Mouse (Mus musculus): ENCODE data around the gene Thrb. TPM values are rescaled to one million over a fixed set of nuclear protein-coding genes. Genes with fewer than 3 reads are reported as not detected.
A peak's percentile ranks its signal among the peaks of the same experiment; 100 is the strongest.
"Not testable (repeated sequence)": the region's sequence is repeated elsewhere in the genome, so short reads cannot be mapped to it uniquely, and the experiment has no call there.

Gene Thrb
- total RNA-seq, 2 experiments from 2014 or later = 78.6 to 85.3 TPM

- peak in 1 of 2 experiments; percentile 20 for DNase-seq (ENCODE audit: low spot score in 2 of 2)
- intact Hi-C loops (cut with DNase I) = no loop called here
Observed at GRCm38 (mm10) chr14:17912573-17913207, 252.6 kb downstream of the Thrb start.

DNA sequence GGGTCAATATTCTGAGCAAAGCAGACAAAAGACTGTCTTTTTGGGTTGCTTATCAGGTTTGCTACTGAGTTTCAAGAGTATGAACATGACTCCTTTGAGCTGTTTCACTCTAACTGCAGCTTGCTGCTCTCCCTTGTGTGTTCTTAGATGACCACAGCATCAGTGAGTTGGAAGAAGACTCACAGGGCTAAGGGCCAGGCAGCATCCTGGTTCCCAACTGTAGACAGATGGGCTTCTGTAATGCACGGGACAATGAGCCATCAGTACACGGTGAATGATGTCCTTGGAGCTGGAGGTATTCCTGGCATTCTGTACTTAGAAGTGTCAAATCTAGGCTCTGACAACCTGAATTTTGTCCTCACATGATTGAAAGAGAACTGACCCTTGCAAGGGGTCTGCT lies 255.5 kb downstream of the Thrb start:
- no peak for DNase-seq (ENCODE audit: low spot score in 2 of 2)
- intact Hi-C loops (cut with DNase I) = no loop called here

- intact Hi-C loops (cut with DNase I) = no loop called here
- DNase-seq (ENCODE audit: low spot score in 2 of 2) = no peak
Observed at GRCm38 (mm10) chr14:17916651-17917050, 256.6 kb downstream of the Thrb start.

GRCm38 (mm10) chr14:17917124-17917763 lies 257.2 kb downstream of the Thrb start:
- no peak for DNase-seq (ENCODE audit: low spot score in 2 of 2)
- intact Hi-C loops (cut with DNase I) = no loop called here

DNA sequence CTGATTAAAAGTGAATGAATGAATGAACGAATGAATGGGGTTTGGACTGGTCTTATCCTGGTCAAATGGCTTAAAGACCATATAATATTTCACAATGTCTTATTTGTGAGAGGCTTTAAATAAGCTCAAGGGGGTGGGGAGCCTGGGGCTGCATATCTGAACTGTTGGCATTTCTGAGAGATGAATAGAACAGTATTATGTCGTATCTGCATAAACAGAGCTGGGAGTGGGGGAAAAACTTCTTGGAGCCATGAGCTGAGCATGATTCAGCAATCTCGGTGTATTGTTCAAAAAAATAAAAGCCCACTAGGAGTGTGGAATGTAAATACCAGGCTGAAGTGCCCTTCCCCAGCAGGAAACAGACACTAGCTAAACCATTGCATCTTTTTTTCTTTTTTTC lies 257.8 kb downstream of the Thrb start:
- intact Hi-C loops (cut with DNase I) = no loop called here
- DNase-seq (ENCODE audit: low spot score in 2 of 2) = no peak

DNA sequence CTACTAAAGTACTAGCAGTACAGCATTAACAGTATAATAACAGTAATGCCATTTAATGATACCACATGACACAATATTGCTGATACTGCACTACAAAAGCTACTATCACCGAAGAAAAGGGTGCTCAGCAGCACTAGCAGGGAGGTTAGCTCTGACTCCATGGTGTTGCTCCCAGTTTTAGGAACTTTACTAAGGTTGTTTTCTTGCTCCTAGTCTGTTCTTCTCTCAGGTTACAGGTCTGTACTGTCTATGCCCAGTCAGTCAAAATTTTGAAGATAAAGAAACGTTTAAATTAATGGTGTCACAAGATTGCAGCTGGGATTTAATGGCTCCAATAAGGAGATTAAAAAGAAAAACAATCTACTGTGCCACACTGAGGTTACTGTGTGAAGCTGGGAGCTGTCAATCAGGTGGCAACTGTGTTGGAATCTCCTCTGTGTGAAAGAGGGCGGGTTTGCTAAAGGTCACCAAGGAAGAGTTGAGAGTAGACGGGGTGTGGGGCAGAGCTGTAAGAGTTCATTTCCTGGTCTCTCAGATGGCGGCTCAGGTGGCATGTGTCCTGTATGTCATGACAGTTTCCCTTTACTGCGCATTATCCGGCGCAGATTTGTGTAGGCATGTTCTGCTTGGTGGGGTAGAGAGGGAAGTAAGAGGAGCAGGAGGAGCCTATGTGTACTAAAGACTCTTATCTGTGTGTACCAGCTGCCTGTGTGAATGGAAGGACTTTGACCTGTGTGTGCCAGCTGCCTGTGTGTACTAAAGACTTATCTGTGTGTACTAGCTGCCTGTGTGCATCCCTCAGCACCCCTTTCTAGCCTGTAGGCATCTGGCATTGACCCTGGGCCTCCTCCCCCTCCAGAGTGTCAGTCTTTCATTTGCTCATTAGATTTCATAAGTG lies 263.0 kb downstream of the Thrb start:
- intact Hi-C loops (cut with DNase I) = no loop called here
- no peak for DNase-seq (ENCODE audit: low spot score in 2 of 2)

- peak; percentile 70 to 92 for DNase-seq (ENCODE audit: low spot score in 2 of 2)
- intact Hi-C loops (cut with DNase I) = loop anchor here (2.0 kb wide), 2 partner anchors 267 to 525 kb away; partner anchors contain the start of gene Thrb
Observed at GRCm38 (mm10) chr14:17927469-17927868, 267.4 kb downstream of the Thrb start.

DNA sequence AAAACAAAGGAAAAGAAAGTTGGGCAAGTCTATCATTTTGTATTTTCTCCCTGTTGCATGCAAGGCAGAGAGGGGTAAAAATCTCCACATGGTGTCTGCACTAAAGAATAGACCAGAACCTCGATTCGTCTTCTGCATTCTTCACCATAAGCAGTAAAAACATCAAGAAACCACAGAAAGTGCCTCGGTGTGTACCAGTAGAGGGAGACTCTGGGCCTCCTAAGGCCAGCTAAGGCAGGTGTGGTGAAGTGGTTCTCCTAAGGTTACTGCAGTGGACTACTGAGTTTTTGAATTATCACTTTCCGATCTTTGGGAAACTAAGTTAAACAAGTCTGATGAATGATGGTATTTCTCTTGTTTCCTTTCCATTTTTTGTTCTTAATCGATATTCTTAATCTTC lies 269.5 kb downstream of the Thrb start:
- intact Hi-C loops (cut with DNase I) = no loop called here
- no peak for DNase-seq (ENCODE audit: low spot score in 2 of 2)

GRCm38 (mm10) chr14:17933475-17933874 lies 273.4 kb downstream of the Thrb start:
- no peak for DNase-seq (ENCODE audit: low spot score in 2 of 2)
- intact Hi-C loops (cut with DNase I) = no loop called here

- peak in 1 of 2 experiments; percentile 29 for DNase-seq (ENCODE audit: low spot score in 2 of 2)
- intact Hi-C loops (cut with DNase I) = not testable (repeated sequence)
Observed at GRCm38 (mm10) chr14:17934779-17935178, 274.7 kb downstream of the Thrb start.

- intact Hi-C loops (cut with DNase I) = no loop called here
- DNase-seq (ENCODE audit: low spot score in 2 of 2) = no peak
Observed at GRCm38 (mm10) chr14:17954038-17954437, 294.0 kb downstream of the Thrb start.

DNA sequence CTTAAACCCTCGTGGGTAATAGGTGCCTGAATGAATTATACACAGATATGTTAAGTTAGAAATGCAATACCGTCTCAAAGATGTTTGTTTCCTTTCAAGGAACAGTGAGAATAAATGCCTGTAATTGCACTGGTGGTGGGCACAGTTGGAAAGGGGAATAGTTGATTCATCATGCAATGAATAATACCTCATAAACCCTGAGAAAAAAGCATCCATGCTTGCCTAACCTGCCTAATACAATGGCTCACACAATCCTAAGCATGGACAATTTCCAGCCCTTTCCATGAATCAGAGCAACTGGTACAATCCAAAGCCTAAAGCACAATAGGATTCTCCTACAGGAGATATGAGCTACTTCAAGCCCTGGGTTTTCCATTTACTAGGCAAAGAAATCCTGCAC lies 299.8 kb downstream of the Thrb start:
- no peak for DNase-seq (ENCODE audit: low spot score in 2 of 2)
- intact Hi-C loops (cut with DNase I) = no loop called here

DNA sequence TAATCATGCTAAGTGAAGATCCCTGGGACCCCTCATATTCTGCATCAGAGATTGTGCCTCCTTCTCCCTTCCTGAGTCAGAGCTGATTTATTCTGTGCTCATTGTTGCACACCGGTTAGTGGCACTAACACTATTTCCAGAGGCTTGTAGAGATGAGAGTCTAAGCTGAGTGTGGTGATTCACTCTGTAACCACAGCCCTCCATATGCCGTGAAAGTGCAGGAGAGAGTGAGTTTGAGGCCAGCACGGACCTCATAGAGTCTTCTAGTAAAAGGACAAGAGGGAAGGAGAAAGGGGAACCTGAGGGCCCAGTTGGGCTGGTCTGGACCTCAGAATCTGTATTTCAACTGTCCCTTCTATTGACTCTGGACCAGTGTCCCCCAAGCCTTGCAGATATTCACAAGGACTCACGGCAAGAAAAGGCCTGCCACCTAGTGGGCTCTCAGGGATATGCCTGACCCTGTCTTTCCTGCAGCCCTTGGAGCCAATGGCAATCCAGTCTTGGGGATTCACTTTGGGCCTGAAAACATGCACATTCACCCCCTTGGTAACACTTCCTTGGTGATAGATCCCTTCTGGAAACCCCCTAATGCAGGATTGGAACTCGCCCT lies 307.2 kb downstream of the Thrb start:
- peak; percentile 40 to 62 for DNase-seq (ENCODE audit: low spot score in 2 of 2)
- intact Hi-C loops (cut with DNase I) = loop anchor here (1.0 to 2.0 kb wide), 2 partner anchors 308 to 564 kb away; no protein-coding TSS in a partner anchor

- intact Hi-C loops (cut with DNase I) = no loop called here
Observed at GRCm38 (mm10) chr14:17972132-17972531, 312.1 kb downstream of the Thrb start.

GRCm38 (mm10) chr14:17972665-17973064 lies 312.6 kb downstream of the Thrb start:
- DNase-seq (ENCODE audit: low spot score in 2 of 2) = no peak
- intact Hi-C loops (cut with DNase I) = no loop called here

More at GRCm38 (mm10) chr14:17972132-17972531, 312.1 kb downstream of the Thrb start:
- no peak for DNase-seq (ENCODE audit: low spot score in 2 of 2)

DNA sequence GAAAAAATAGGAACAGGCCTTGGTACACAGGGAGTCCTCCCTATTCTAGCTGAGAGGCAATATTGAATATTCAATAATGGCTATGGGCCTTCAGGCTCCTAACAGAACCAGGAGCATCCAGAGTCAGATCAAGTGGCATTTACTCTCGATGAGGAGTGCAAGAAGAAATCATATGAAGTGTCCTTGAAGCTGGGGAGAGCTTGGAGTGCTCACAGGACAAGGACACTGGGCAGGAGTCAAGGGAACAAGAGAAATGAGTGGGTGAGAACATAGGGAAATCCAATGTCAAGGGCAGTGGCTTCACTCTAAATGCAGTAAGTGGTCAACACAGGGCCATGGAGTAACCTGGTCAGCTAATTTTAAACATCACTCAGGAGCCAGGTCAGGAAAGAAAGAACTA lies 315.7 kb downstream of the Thrb start:
- no peak for DNase-seq (ENCODE audit: low spot score in 2 of 2)
- intact Hi-C loops (cut with DNase I) = no loop called here

- DNase-seq (ENCODE audit: low spot score in 2 of 2) = no peak
- intact Hi-C loops (cut with DNase I) = no loop called here
Observed at GRCm38 (mm10) chr14:17978259-17978658, 318.2 kb downstream of the Thrb start.

GRCm38 (mm10) chr14:17981258-17981657 lies 321.2 kb downstream of the Thrb start:
- intact Hi-C loops (cut with DNase I) = no loop called here
- no peak for DNase-seq (ENCODE audit: low spot score in 2 of 2)

DNA sequence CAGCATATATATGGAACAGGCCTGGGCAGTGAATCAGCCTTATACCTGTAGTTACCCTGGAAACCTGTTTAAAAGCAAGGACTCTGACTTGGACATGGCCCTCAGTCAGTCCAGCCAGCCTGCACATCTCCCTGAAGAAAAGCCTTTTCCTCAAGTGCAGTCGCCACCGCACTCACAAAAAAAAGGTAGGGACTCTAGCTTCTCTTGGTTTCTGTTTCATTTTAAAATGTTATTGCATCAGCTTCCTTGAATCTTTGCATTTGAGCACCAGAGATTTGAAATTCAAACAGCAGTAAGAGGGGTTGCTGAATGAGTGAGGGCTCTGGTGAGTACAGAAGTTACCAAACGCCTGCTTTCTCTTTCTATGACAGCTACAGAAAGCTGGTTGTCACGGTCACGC lies 322.0 kb downstream of the Thrb start:
- DNase-seq (ENCODE audit: low spot score in 2 of 2) = no peak
- intact Hi-C loops (cut with DNase I) = no loop called here

DNA sequence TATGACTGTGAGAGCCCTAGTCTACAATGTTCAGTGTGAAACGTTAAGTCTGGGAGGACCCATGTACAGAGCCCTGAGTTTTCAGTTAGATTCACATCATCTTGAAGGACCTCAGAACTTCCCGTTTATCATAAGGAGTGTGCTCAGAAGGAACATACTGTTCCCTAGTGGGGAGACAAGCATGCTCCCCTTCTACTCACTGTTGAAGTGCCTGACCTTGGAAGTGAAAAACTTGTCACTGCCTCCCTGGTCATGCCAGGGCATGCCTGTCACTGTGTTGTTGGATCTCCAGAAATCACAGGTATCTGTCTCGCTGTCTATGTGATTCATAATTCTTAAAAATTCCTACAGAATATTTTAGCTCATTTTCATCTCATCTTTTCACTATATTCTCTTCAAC lies 323.3 kb downstream of the Thrb start:
- no peak for DNase-seq (ENCODE audit: low spot score in 2 of 2)
- intact Hi-C loops (cut with DNase I) = no loop called here
